Mouse (Mus musculus) kidney, embryonic 14.5 days (tissue): ENCODE data around the gene Ccdc85c. TPM values are rescaled to one million over a fixed set of nuclear protein-coding genes. Genes with fewer than 3 reads are reported as not detected.

Experiments used
- ATAC-seq: fragments of 200-750 bp; cut with Nextera tagmentation; 2 replicates; pipeline ENCODE4 v1.8.0; 2017; ENCODE audit warnings: moderate number of reproducible peaks, mild to moderate bottlenecking, moderate TSS enrichment, moderate library complexity; ENCODE audit not compliant: low FRiP score, low TSS enrichment
- H3K27ac ChIP-seq: fragments of 300-500 bp; sonication (generic); 2 replicates; pipeline ENCODE4 v1.5.1; 2014; ENCODE audit warnings: low read depth, mild to moderate bottlenecking, low read length, moderate library complexity, mixed read lengths
- H3K27me3 ChIP-seq: fragments of 300-500 bp; sonication (generic); 2 replicates; pipeline ENCODE4 v1.6.1; 2014; ENCODE audit warnings: mild to moderate bottlenecking, low read length; ENCODE audit not compliant: control insufficient read depth, insufficient read depth
- H3K36me3 ChIP-seq: fragments of 300-500 bp; sonication (generic); 2 replicates; pipeline ENCODE4 v1.6.1; 2014; ENCODE audit warnings: low read length, mixed read lengths; ENCODE audit not compliant: control insufficient read depth, insufficient read depth
- H3K4me1 ChIP-seq: fragments of 300-500 bp; sonication (generic); 2 replicates; pipeline ENCODE4 v1.6.1; 2014; ENCODE audit warnings: low read length, mixed read lengths; ENCODE audit not compliant: control insufficient read depth, insufficient read depth
- H3K4me2 ChIP-seq: fragments of 300-500 bp; sonication (generic); replicated peaks from 2 replicates; pipeline ENCODE4 v1.6.1; 2014; ENCODE audit warnings: low read depth, mild to moderate bottlenecking, low read length
- H3K4me3 ChIP-seq: fragments of 300-500 bp; sonication (generic); 2 replicates; pipeline ENCODE4 v1.5.1; 2014; ENCODE audit warnings: mild to moderate bottlenecking, low read length
- H3K9ac ChIP-seq: fragments of 300-500 bp; sonication (generic); 2 replicates; pipeline ENCODE4 v1.6.1; 2014; ENCODE audit warnings: low read depth, mild to moderate bottlenecking, low read length, moderate library complexity
- H3K9me3 ChIP-seq: fragments of 300-500 bp; sonication (generic); 2 replicates; pipeline ENCODE4 v1.6.1; 2016; ENCODE audit warnings: low read length; ENCODE audit not compliant: control insufficient read depth
- WGBS: fragments of 180-500 bp; shearing (Covaris S2); extraction: QIAGEN DNeasy Blood & Tissue Kit; methylation state at CpG from one replicate; pipeline ENCODE4 v1.1.7; 2014; 5-methylcytosine and 5-hydroxymethylcytosine counted together
- polyA plus RNA-seq: library from polyadenylated mRNA; unstranded; fragments of >200 nt; fragmentation: Nextera tagmentation; extraction: Ambion mirVana; gene quantifications from 2 replicates; pipeline ENCODE4 v1.2.1, GENCODE M21; 2014

Ccdc85c gene
- polyA plus RNA-seq, 1 experiment from 2014 or later, result 9.9 TPM

DNA sequence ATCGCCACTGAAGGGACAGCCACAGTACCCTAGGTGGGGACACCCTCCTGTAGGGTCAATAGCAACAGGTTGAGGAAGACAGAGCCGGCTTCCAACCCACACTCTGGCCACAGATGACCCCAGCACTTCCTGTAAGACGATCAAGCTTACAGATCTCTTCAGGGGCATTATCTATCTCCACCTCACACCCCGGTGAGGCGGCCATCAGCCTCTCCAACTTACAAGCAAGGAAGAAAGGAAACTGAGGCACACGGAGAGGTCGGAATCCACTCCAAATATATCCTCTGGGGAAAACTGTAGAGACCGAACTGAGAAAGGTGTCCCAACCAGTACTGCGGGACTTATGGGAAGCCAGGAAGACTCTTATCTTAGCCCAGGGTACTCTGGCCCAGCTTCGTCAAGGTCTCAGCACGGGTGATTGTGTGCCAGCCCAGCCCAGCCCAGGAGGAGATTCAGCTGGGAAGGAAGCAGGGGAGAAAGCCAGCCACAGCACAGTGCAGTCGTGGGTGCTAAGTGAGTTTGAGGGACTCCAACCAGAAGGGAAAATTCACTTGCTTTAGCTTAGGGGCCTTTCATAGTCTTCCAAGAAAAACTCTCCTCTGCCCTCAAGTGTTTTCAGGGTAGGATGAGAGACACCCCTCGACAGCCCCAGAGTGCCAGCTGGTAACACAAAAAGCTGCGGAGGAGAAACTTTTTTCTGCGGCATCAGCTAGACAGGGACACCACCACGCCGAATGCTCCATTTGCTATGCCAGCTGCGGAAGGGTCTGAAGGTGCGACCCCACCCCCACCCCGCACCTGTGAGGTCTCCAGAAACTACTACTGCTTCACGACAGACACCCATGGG is 1.5 kb downstream of the Ccdc85c start:
- 4% methylated on average over 21 of the region's 21 CpGs for WGBS
- peak overlapping the region; percentile 67 for H3K4me3 ChIP-seq
- no peak overlapping the region for H3K27ac ChIP-seq
- peaks cover 11% of the 10 kb centered on the region; the same call in 1 of the 2 replicates for H3K27me3 ChIP-seq
- peak overlapping the region; percentile 83 for H3K9ac ChIP-seq
- H3K4me2 ChIP-seq, result peak overlapping the region; percentile 99
- H3K9me3 ChIP-seq, result no peaks in the 10 kb centered on the region
- no peaks in the 10 kb centered on the region for H3K36me3 ChIP-seq
- peaks cover 50% of the 10 kb centered on the region for H3K4me1 ChIP-seq
- ATAC-seq, result no peak

DNA sequence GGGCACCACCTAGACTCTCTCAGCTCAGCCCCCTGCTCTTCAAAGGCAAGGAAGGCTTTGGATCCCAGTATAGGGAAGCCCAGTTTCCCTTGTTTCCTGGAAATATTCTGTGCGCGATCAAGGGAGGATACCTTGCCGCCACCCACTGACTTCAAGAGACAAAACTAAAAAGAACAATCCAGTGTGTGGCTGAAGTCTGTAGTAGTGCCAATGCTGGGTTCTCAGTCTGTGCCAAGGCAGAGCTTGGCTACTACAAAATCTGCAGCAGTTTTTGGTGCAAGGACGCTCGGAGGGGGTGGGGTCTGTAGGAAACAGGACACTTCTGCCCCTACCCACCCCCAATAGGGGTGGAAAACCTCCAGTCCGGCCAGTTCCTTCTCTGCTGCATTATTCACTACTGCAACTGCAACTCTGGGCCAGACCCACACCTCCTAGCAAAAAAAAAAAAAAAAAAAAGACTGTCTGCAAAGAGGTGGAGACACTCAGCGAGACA is 3.0 kb downstream of the Ccdc85c start:
- no peak overlapping the region for H3K4me3 ChIP-seq

DNA sequence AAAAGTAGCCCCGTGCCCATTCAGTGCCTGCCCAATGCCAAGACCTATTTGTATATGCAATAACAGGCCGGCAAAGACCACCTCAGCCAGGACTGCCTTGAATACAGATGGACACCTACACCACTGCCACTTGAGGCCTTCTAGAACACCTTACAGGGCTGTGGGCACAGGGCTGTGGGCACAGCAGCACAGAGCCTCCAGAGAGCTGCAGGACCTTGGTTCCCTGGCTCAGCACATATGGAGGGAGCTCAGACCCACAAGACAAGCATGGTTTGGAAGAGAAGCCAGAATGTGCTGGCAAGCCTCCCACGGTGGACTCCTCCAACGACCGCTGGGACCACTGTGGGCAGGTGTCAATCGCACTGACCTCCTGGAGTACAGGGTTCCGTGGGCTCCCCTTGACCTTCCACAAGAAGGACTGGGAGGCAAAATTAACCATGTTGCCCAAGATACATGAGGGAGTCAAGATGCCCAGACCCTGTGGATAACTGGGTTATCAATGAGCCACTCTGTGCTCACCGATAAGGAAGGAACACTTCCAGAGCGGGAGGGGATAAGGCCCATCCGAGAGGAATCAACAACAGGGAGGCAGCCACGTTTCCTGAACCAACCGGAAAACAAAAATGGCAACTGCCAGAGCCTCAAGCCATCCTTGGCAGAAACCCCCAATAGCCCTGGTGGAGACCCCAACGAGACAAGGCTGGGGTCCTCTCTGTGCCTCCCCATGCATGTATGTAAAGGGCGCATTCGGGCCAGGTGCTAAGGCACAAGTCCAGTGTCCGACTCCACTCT is 3.7 kb downstream of the Ccdc85c start:
- Histone ChIP-seq H3K4me1 (peaks cover 37% of the 10 kb centered on the region), H3K27me3 (peaks cover 8% of the 10 kb centered on the region; the same call in 1 of the 2 replicates), H3K4me3 (no peak overlapping the region), H3K9ac (no peak overlapping the region), H3K9me3 (no peaks in the 10 kb centered on the region), H3K27ac (no peak overlapping the region), H3K36me3 (no peaks in the 10 kb centered on the region), H3K4me2 (no peak overlapping the region)
- ATAC-seq, result no peak
- 78% methylated on average over 16 of the region's 16 CpGs for WGBS

More for the DNA sequence above, 3.0 kb downstream of the Ccdc85c start:
- Histone ChIP-seq H3K9ac (no peak overlapping the region), H3K9me3 (no peaks in the 10 kb centered on the region), H3K4me2 (peak overlapping the region; percentile 99; the same call in 1 of the 2 replicates), H3K4me1 (peaks cover 36% of the 10 kb centered on the region), H3K27ac (no peak overlapping the region), H3K27me3 (peaks cover 8% of the 10 kb centered on the region; the same call in 1 of the 2 replicates), H3K36me3 (no peaks in the 10 kb centered on the region)
- no peak for ATAC-seq
- 64% methylated on average over 7 of the region's 7 CpGs for WGBS

DNA sequence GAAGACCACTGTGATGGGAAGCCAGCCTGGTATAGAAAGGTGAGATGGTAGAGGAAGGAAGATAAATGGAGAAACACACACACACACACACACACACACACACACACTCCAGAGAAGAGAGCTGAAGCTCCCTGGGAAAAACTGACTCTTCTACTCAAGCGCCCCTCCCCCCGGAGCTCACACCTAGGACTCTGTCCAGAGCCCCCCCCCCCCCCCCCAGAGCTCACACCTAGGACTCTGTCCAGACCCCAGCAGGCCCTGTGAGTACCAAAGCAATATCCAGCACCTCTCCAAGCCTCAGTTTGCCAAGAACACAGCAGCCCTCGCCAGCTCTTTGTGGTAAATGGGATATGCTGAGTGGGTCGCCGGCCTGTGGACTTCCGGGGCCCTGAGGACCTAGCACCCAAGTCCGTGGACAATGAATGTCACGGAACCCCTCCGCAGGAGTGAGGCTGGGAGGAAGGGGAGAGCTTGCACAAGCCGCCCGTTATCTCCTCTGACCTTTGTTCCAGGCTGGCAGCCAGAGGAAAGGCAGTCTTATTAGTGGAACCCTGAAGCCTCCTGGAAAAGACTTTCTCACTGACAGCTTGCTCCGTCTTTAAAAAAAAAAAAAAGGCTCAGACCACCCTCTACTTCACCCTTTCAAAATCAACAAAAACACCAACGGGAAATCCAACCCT is 4.8 kb downstream of the Ccdc85c start:
- Histone ChIP-seq H3K4me2 (no peak overlapping the region), H3K4me3 (no peak overlapping the region), H3K27me3 (peaks cover 8% of the 10 kb centered on the region; the same call in 1 of the 2 replicates), H3K36me3 (no peaks in the 10 kb centered on the region), H3K9me3 (no peaks in the 10 kb centered on the region), H3K9ac (no peak overlapping the region), H3K4me1 (peaks cover 46% of the 10 kb centered on the region), H3K27ac (no peak overlapping the region)
- no peak for ATAC-seq
- 62% methylated on average over 13 of the region's 13 CpGs for WGBS

DNA sequence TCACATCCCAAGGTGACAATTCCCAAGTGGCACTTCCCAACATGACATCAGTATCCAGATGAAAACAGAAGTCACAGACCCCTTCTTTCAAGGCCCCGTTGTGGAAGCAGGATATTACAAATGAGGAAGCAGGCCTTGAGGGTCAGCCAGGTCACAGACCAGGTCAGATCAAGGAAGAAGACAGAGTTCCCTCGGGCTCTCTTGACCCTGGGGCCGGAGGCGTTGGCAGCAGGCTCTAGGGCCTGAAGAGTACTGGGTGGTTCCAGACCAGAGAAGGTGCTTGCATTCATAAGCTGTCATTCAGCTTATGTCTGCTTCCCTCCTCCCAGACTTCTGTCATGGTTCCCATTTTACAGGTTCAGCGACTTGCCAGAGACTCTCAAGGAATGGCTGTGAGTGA is 5.5 kb downstream of the Ccdc85c start:
- Histone ChIP-seq H3K27me3 (0 out of 2 replicates have a peak, but pooled peaks cover 5% of the 10 kb centered on the region), H3K27ac (no peak overlapping the region), H3K9ac (no peak overlapping the region), H3K4me3 (no peak overlapping the region), H3K36me3 (no peaks in the 10 kb centered on the region), H3K9me3 (no peaks in the 10 kb centered on the region), H3K4me2 (no peak overlapping the region), H3K4me1 (peaks cover 52% of the 10 kb centered on the region)
- 58% methylated on average over 5 of the region's 5 CpGs for WGBS
- ATAC-seq, result no peak

DNA sequence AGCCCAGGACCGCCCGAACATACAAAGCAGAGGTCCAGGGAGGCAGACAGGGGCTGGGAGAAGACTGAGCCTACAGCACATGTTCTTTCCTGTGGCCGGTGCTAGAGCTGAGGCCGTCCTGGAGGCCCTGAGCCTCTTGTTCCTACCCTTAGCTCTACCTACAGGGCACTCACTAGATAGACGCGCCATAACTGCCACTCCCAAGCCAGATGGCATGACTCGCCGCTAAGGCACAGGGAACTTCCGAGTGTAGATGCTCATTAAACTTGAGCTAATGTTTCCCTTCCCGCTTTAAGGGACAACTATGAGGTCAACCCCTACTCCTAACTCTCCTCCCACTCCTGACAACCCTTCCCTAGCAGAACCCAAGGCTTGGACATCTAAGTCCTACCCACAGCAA is 6.3 kb downstream of the Ccdc85c start:
- Histone ChIP-seq H3K27ac (no peak overlapping the region), H3K4me2 (no peak overlapping the region), H3K9me3 (no peaks in the 10 kb centered on the region), H3K9ac (no peak overlapping the region), H3K36me3 (no peaks in the 10 kb centered on the region), H3K4me3 (no peak overlapping the region), H3K4me1 (peaks cover 51% of the 10 kb centered on the region), H3K27me3 (no peaks in the 10 kb centered on the region)
- 72% methylated on average over 10 of the region's 10 CpGs for WGBS
- no peak for ATAC-seq

DNA sequence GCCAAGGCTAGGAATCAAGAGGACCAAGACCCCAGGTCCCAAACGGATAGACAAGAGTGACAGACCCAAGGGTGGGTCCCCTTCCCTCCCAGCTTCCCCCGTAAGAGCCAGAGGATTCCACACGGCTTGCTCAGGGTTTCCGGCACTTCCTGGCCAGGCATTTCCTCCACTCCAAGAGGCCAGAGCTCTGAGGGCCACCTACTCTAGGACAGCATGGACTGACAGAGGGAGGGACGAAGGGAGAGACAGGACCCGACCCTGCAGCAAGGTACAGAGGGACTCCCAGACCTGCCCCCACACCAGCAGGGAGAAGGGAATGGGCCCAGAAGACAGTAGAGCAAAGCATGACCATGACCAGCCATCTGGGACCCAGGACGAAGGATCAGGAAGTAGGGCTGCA is 7.6 kb downstream of the Ccdc85c start:
- no peaks in the 10 kb centered on the region for H3K27me3 ChIP-seq
- peaks cover 42% of the 10 kb centered on the region for H3K4me1 ChIP-seq
- ATAC-seq, result no peak
- H3K27ac ChIP-seq, result no peak overlapping the region
- H3K4me2 ChIP-seq, result no peak overlapping the region
- H3K9ac ChIP-seq, result no peak overlapping the region
- H3K9me3 ChIP-seq, result no peaks in the 10 kb centered on the region
- 66% methylated on average over 7 of the region's 7 CpGs for WGBS
- no peak overlapping the region for H3K4me3 ChIP-seq
- H3K36me3 ChIP-seq, result no peaks in the 10 kb centered on the region

DNA sequence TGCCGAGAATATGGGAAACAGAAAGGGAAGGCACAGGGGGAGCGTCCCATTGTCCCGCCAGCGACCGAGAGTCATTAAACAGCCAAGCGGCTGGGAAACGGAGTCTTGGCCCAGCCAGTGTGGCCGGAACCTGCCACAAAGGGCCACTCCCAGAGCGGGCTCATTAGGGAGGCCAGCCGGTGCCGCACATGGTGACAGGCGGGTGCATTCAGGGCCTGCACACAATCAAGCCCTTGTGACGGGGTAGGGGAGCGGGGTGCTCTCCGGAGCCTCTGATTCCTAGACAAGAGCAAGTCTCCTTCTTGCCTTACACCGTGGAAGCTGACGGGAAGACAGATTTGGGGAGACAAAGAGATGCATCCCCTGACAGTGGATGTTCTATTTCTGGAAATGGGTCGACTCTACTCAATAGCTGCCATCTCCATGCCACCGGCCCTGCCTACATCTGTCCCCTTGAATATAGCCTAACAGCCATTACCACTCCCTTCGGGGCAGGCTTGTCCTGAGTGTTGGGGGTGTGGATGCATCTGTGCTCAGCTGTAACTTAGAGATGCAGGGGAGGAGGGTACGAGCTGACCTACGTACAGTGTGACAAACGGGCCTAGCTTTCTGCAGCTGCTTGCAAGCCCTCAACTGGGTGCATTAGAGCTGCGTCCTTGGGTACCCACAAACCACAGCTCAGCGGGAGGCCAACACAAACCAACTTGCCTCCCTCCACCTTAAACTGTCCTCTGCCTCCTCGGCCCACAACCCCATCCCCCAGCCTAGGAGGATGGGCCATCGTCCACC is 9.2 kb downstream of the Ccdc85c start:
- WGBS, result 15% methylated on average over 27 of the region's 27 CpGs
- no peak overlapping the region for H3K9ac ChIP-seq
- peak overlapping the region; percentile 31; the same call in 1 of the 2 replicates for H3K27ac ChIP-seq
- H3K4me2 ChIP-seq, result peak overlapping the region; percentile 29
- no peaks in the 10 kb centered on the region for H3K36me3 ChIP-seq
- H3K4me1 ChIP-seq, result peaks cover 35% of the 10 kb centered on the region
- peak; percentile 37; the same call in 1 of the 2 replicates for ATAC-seq
- no peaks in the 10 kb centered on the region for H3K27me3 ChIP-seq
- H3K9me3 ChIP-seq, result no peaks in the 10 kb centered on the region
- no peak overlapping the region for H3K4me3 ChIP-seq
